Mouse (Mus musculus) embryonic facial prominence, embryonic 13.5 days (tissue): ENCODE measurements around the gene Gnb1l. TPM values are rescaled to one million over a fixed set of nuclear protein-coding genes. Genes with fewer than 3 reads are reported as not detected.

Experiments
- ATAC-seq: fragments of 200-750 bp; cut with Nextera tagmentation; 2 replicates; pipeline ENCODE4 v1.8.0; 2017; ENCODE audit warnings: low read depth; ENCODE audit not compliant: insufficient number of reproducible peaks, insufficient read depth, low FRiP score, low TSS enrichment
- H3K27ac ChIP-seq: fragments of 300-500 bp; sonication (generic); 2 replicates; pipeline ENCODE4 v1.5.1; 2015; ENCODE audit warnings: moderate library complexity, mild to moderate bottlenecking, inconsistent platforms
- H3K27me3 ChIP-seq: fragments of 300-500 bp; sonication (generic); 2 replicates; pipeline ENCODE4 v1.6.1; 2015; ENCODE audit warnings: mild to moderate bottlenecking, inconsistent platforms
- H3K36me3 ChIP-seq: fragments of 300-500 bp; sonication (generic); 2 replicates; pipeline ENCODE4 v1.6.1; 2015; ENCODE audit warnings: mild to moderate bottlenecking, inconsistent platforms
- H3K4me1 ChIP-seq: fragments of 300-500 bp; sonication (generic); 2 replicates; pipeline ENCODE4 v1.6.1; 2015; ENCODE audit warnings: inconsistent platforms
- H3K4me2 ChIP-seq: fragments of 300-500 bp; sonication (generic); 2 replicates; pipeline ENCODE4 v1.6.1; 2015; ENCODE audit warnings: moderate library complexity, mild to moderate bottlenecking, inconsistent platforms
- H3K4me3 ChIP-seq: fragments of 300-500 bp; sonication (generic); 2 replicates; pipeline ENCODE4 v1.5.1; 2015; ENCODE audit warnings: mild to moderate bottlenecking, inconsistent platforms
- H3K9ac ChIP-seq: fragments of 300-500 bp; sonication (generic); 2 replicates; pipeline ENCODE4 v1.6.1; 2015; ENCODE audit warnings: mild to moderate bottlenecking, inconsistent platforms
- H3K9me3 ChIP-seq: fragments of 300-500 bp; sonication (generic); 2 replicates; pipeline ENCODE4 v1.6.1; 2016; ENCODE audit warnings: inconsistent platforms
- WGBS: fragments of 180-500 bp; shearing (Covaris S2); methylation state at CpG from one replicate; pipeline ENCODE4 v1.1.7; 2015; ENCODE audit warnings: mixed read lengths; 5-methylcytosine and 5-hydroxymethylcytosine counted together
- polyA plus RNA-seq: library from polyadenylated mRNA; unstranded; fragments of >200 nt; fragmentation: Nextera tagmentation; extraction: Ambion mirVana; gene quantifications from 2 replicates; pipeline ENCODE4 v1.2.1, GENCODE M21; 2015

Gnb1l gene
- 19.7 and 20.3 TPM in 2 replicates for polyA plus RNA-seq

- H3K27me3 ChIP-seq = no peaks in the 10 kb centered on the region
- ATAC-seq = peak; percentile 95
- H3K4me3 ChIP-seq = peak within 1 kb of the TSS; percentile 79
- H3K36me3 ChIP-seq = peaks cover 25% of the 10 kb centered on the region
- no peaks in the 10 kb centered on the region for H3K9me3 ChIP-seq
- H3K27ac ChIP-seq = peak within 1 kb of the TSS; percentile 91
- peaks cover 20% of the 10 kb centered on the region for H3K4me1 ChIP-seq
- H3K4me2 ChIP-seq = peak within 1 kb of the TSS; percentile 85
- under 1% methylated on average over 51 of the region's 51 CpGs for WGBS
- H3K9ac ChIP-seq = peak within 1 kb of the TSS; percentile 88
These were observed at the start of gene Gnb1l, which contains the start of gene Rtl10 for GRCm38 (mm10) chr16:18498558-18498990. TSS of gene Gnb1l (plus strand) at chr16:18498713. TSS of gene Rtl10 (plus strand) at chr16:18498901.

DNA sequence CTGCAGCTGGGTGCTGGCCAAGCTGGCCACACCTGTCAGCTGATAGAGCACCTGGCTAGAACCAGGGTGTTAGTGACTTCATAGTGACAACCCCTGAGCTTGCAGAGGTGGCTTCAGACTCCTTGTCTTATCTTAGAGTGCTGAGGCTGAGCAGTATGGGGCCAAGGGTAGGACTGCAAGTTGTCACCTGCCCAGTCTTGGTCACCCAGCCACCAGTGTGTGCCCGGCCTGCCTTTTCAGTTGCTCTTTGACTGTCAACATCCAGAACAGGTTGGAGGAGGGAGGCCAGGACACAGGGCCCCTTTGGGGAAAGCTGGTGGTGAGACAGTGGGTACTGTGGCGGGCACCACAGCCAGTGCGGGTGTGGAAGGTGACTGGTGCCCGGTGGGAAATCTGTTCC is 49.5 kb upstream of the Gnb1l start:
- Histone ChIP-seq H3K4me2 (no peak overlapping the region), H3K27me3 (no peaks in the 10 kb centered on the region), H3K4me3 (no peak overlapping the region), H3K27ac (no peak overlapping the region), H3K36me3 (0 out of 2 replicates have a peak, but pooled peaks cover 4% of the 10 kb centered on the region), H3K4me1 (peaks cover 32% of the 10 kb centered on the region), H3K9me3 (no peaks in the 10 kb centered on the region), H3K9ac (no peak overlapping the region)
- 94% methylated on average over 4 of the region's 4 CpGs for WGBS
- no peak for ATAC-seq

GRCm38 (mm10) chr16:18451486-18452181 is 46.9 kb upstream of the Gnb1l start:
- ATAC-seq = no peak
- no peak overlapping the region for H3K4me3 ChIP-seq
- peaks cover 4% of the 10 kb centered on the region; the same call in 1 of the 2 replicates for H3K36me3 ChIP-seq
- H3K4me2 ChIP-seq = 0 out of 2 replicates have a peak overlapping the region, but pooled peaks have one; percentile 3
- peaks cover 32% of the 10 kb centered on the region for H3K4me1 ChIP-seq
- 36% methylated on average over 9 of the region's 9 CpGs for WGBS
- no peaks in the 10 kb centered on the region for H3K27me3 ChIP-seq
- H3K27ac ChIP-seq = 0 out of 2 replicates have a peak overlapping the region, but pooled peaks have one; percentile 1
- no peaks in the 10 kb centered on the region for H3K9me3 ChIP-seq
- H3K9ac ChIP-seq = no peak overlapping the region

DNA sequence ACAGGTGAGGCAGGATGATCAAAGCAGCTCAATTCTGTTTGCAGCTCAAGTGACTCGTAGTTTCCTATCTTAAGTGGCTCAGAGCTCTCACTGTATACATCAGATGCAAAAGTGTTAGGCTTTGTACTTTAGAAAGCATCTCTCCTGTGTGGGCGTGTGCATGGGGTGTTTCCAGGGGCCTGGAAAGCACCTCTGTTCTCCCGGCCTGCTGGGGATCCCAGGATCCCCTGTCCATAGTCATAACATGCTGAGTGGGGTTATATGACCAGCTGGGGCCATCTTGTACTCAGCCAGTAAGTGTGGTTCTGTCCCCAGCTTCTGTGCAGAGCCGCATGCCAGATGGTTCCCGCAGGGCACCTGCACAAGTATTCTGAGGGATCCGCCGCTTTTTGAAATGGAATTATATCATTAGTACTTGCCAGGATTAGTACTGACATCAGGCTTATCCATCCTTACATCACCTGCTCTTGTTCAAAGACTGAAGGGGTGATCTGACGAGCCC is 46.1 kb upstream of the Gnb1l start:
- Histone ChIP-seq H3K4me1 (peaks cover 30% of the 10 kb centered on the region), H3K9ac (no peak overlapping the region), H3K27me3 (peaks cover 4% of the 10 kb centered on the region; the same call in 1 of the 2 replicates), H3K27ac (no peak overlapping the region), H3K4me2 (no peak overlapping the region), H3K4me3 (no peak overlapping the region), H3K9me3 (no peaks in the 10 kb centered on the region), H3K36me3 (peaks cover 9% of the 10 kb centered on the region; the same call in 1 of the 2 replicates)
- ATAC-seq = no peak
- 68% methylated on average over 8 of the region's 8 CpGs for WGBS

DNA sequence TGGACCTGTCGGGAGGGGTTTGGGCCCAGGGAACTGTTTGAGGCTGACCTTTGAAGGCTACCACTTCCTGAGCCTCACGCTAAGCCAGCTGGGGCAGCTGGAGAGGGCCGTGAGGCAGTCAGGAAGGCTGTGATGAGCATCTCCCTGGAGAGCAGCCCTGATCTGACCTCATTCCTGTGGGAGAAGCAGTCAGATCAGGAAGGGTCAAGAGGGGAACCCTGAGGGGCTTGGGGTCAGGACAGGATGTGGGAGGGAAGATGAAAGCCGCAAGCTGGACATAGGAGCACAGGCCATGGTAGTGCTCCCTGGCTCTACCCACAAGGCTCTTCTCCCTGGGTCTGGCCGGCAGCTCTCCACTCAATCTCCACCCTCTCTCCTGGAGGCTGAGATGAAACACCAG is 44.7 kb upstream of the Gnb1l start:
- Histone ChIP-seq H3K4me1 (peaks cover 24% of the 10 kb centered on the region), H3K4me3 (no peak overlapping the region), H3K27me3 (peaks cover 4% of the 10 kb centered on the region; the same call in 1 of the 2 replicates), H3K27ac (no peak overlapping the region), H3K4me2 (no peak overlapping the region), H3K36me3 (peaks cover 9% of the 10 kb centered on the region; the same call in 1 of the 2 replicates), H3K9ac (no peak overlapping the region), H3K9me3 (no peaks in the 10 kb centered on the region)
- 31% methylated on average over 5 of the region's 5 CpGs for WGBS
- no peak for ATAC-seq

GRCm38 (mm10) chr16:18455407-18455806 is 43.1 kb upstream of the Gnb1l start:
- Histone ChIP-seq H3K27ac (no peak overlapping the region), H3K4me2 (no peak overlapping the region), H3K36me3 (peaks cover 9% of the 10 kb centered on the region; the same call in 1 of the 2 replicates), H3K9ac (no peak overlapping the region), H3K4me3 (no peak overlapping the region), H3K27me3 (peaks cover 7% of the 10 kb centered on the region; the same call in 1 of the 2 replicates), H3K9me3 (no peaks in the 10 kb centered on the region), H3K4me1 (peaks cover 37% of the 10 kb centered on the region)
- WGBS = 75% methylated on average over 6 of the region's 6 CpGs
- no peak for ATAC-seq

GRCm38 (mm10) chr16:18458661-18459060 is 39.9 kb upstream of the Gnb1l start:
- no peak overlapping the region for H3K4me3 ChIP-seq
- H3K4me2 ChIP-seq = no peak overlapping the region
- no peaks in the 10 kb centered on the region for H3K9me3 ChIP-seq
- ATAC-seq = no peak
- H3K27ac ChIP-seq = peak overlapping the region; percentile 62; the same call in 1 of the 2 replicates
- peaks cover 9% of the 10 kb centered on the region; the same call in 1 of the 2 replicates for H3K36me3 ChIP-seq
- peaks cover 9% of the 10 kb centered on the region; the same call in 1 of the 2 replicates for H3K27me3 ChIP-seq
- H3K9ac ChIP-seq = peak overlapping the region; percentile 44; the same call in 1 of the 2 replicates
- H3K4me1 ChIP-seq = peaks cover 35% of the 10 kb centered on the region

DNA sequence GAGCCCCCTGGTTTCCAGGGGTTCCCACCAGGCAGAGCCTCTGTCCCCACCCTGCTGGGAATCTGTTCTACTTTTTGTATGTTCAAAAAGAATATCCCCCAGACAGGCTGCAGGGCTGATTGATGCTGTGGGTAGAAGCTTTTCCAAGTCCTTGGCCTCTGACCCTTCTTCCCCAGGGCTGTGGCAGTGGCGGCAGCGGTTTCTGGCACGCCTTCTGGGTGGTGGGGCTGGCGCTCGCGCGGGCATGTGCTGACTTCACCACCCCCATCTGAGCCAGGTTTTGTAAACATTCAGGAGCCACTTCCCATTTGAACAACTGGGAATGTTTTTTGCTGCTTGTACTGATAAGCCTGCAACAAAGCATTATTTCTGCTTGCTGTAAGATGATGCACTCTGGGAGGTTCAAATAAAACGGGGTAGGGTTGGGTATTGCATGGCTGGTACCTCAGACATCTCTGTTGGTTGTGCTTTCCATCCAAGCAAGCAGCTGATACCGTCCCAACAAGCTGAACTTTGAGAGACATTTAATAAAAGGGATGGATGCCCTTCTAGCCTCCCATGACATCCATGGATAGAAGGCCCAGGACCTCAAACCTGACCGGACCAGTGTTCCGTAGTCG is 39.1 kb upstream of the Gnb1l start:
- Histone ChIP-seq H3K9ac (peak overlapping the region; percentile 44), H3K27me3 (peaks cover 9% of the 10 kb centered on the region; the same call in 1 of the 2 replicates), H3K27ac (peak overlapping the region; percentile 62; the same call in 1 of the 2 replicates), H3K4me3 (peak overlapping the region; percentile 5; the same call in 1 of the 2 replicates), H3K4me2 (peak overlapping the region; percentile 44), H3K9me3 (no peaks in the 10 kb centered on the region), H3K36me3 (peaks cover 9% of the 10 kb centered on the region; the same call in 1 of the 2 replicates), H3K4me1 (peaks cover 41% of the 10 kb centered on the region)
- WGBS = 8% methylated on average over 12 of the region's 12 CpGs
- ATAC-seq = no peak; the same call in 1 of the 2 replicates

DNA sequence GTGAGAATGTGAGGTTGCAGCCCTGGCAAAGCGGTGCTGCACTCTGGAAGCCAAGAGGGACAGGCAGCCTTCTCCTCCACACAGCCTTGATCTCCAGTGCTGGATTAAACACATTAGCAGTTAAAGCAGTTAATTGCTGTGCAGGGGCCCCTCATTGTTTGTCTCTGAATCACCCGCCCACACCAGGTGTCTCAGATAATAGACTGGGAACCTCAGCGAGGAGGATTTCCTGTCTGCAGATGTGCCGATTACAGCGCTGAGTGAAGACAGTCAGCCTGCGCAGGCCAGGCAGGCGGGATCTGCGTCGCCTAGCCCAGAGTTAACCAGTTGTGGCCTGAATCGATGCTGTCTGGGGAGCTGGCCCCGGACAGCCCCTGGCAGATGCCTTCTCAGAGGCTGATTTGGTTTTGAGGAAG is 38.5 kb upstream of the Gnb1l start:
- Histone ChIP-seq H3K36me3 (peaks cover 9% of the 10 kb centered on the region; the same call in 1 of the 2 replicates), H3K27ac (peak overlapping the region; percentile 62; the same call in 1 of the 2 replicates), H3K4me1 (peaks cover 41% of the 10 kb centered on the region), H3K9me3 (no peaks in the 10 kb centered on the region), H3K27me3 (peaks cover 9% of the 10 kb centered on the region; the same call in 1 of the 2 replicates), H3K4me3 (peak overlapping the region; percentile 5; the same call in 1 of the 2 replicates), H3K9ac (peak overlapping the region; percentile 32), H3K4me2 (peak overlapping the region; percentile 44)
- 2% methylated on average over 11 of the region's 11 CpGs for WGBS
- peak; percentile 53 for ATAC-seq

DNA sequence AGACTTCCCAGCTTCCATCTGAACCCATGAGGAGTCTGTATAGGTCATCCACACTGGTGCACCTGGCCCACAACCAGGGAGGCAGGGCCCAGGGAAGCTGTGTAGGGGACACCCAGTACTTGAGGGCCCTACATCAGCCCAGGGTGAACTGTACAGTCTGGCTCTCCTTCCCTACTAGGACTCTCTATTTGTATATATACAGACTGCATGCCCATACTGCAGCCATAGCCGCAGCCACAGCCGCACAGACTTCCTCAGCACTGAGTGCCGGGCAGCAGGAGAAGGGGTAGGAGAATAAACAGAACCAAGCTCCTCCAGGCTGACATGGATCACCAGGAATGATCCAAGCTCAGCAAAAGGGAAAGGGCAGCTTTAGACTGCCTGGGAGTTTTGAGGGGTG is 37.7 kb upstream of the Gnb1l start:
- Histone ChIP-seq H3K9ac (peak overlapping the region; percentile 32; the same call in 1 of the 2 replicates), H3K27ac (0 out of 2 replicates have a peak overlapping the region, but pooled peaks have one; percentile 62), H3K4me1 (peaks cover 41% of the 10 kb centered on the region), H3K9me3 (no peaks in the 10 kb centered on the region), H3K4me2 (no peak overlapping the region), H3K27me3 (peaks cover 9% of the 10 kb centered on the region; the same call in 1 of the 2 replicates), H3K36me3 (peaks cover 9% of the 10 kb centered on the region; the same call in 1 of the 2 replicates), H3K4me3 (no peak overlapping the region)
- ATAC-seq = no peak
- 92% methylated on average over 3 of the region's 3 CpGs for WGBS

- Histone ChIP-seq H3K4me3 (no peak overlapping the region), H3K9ac (no peak overlapping the region), H3K4me2 (no peak overlapping the region), H3K27ac (no peak overlapping the region), H3K4me1 (peaks cover 41% of the 10 kb centered on the region), H3K36me3 (0 out of 2 replicates have a peak, but pooled peaks cover 1% of the 10 kb centered on the region), H3K27me3 (0 out of 2 replicates have a peak, but pooled peaks cover 5% of the 10 kb centered on the region), H3K9me3 (no peaks in the 10 kb centered on the region)
- no peak for ATAC-seq
- WGBS = 44% methylated on average over 9 of the region's 9 CpGs
These were observed 36.5 kb upstream of the Gnb1l start for GRCm38 (mm10) chr16:18462031-18462430.
